Mouse (Mus musculus) lung, postnatal 0 days (tissue): ENCODE measurements at regions not wholly inside any gene's neighbourhood (a gene's known extent, or its start where the extent isn't known, plus 50 kb on each side); places are given as distances from the start of the nearest gene placed in this dataset.

Experiments
- ATAC-seq: fragments of 200-750 bp; cut with Nextera tagmentation; 2 replicates; pipeline ENCODE4 v1.8.0; 2017; ENCODE audit warnings: moderate library complexity
- DNase-seq: peaks from one replicate; pipeline ENCODE4 v3.0.0-alpha.2; 2016; ENCODE audit warnings: low spot score
- H3K27ac ChIP-seq: fragments of 300-500 bp; sonication (generic); 2 replicates; pipeline ENCODE4 v1.5.1; 2014; ENCODE audit warnings: antibody characterized with exemption, mild to moderate bottlenecking, low read length, mixed read lengths
- H3K27me3 ChIP-seq: fragments of 300-500 bp; sonication (generic); replicated peaks from 2 replicates; pipeline ENCODE4 v1.6.1; 2014; ENCODE audit warnings: low read length, mixed read lengths; ENCODE audit not compliant: insufficient read depth
- H3K36me3 ChIP-seq: fragments of 300-500 bp; sonication (generic); 2 replicates; pipeline ENCODE4 v1.6.1; 2014; ENCODE audit warnings: low read length, mixed read lengths; ENCODE audit not compliant: insufficient read depth
- H3K4me1 ChIP-seq: fragments of 300-500 bp; sonication (generic); 2 replicates; pipeline ENCODE4 v1.6.1; 2014; ENCODE audit warnings: antibody characterized with exemption, low read depth, low read length, mixed read lengths; ENCODE audit not compliant: insufficient read depth
- H3K4me2 ChIP-seq: fragments of 300-500 bp; sonication (generic); replicated peaks from 2 replicates; pipeline ENCODE4 v1.6.1; 2014; ENCODE audit warnings: low read depth, mild to moderate bottlenecking, low read length, moderate library complexity, mixed read lengths
- H3K4me3 ChIP-seq: fragments of 300-500 bp; sonication (generic); 2 replicates; pipeline ENCODE4 v1.5.1; 2014; ENCODE audit warnings: low read depth, low read length
- H3K9ac ChIP-seq: fragments of 300-500 bp; sonication (generic); replicated peaks from 2 replicates; pipeline ENCODE4 v1.6.1; 2014; ENCODE audit warnings: low read depth, mild to moderate bottlenecking
- H3K9me3 ChIP-seq: fragments of 300-500 bp; sonication (generic); 2 replicates; pipeline ENCODE4 v1.6.1; 2016; ENCODE audit warnings: low read length, mixed read lengths
- CTCF ChIP-seq: IDR thresholded peaks from 2 replicates; pipeline ENCODE4 v1.5.1; 2016; ENCODE audit warnings: antibody characterized with exemption, mild to moderate bottlenecking
- EP300 ChIP-seq: IDR thresholded peaks from 2 replicates; pipeline ENCODE4 v1.6.1; 2016; ENCODE audit warnings: antibody characterized with exemption, mild to moderate bottlenecking, control low read depth
- WGBS: fragments of 180-500 bp; shearing (Covaris S2); extraction: QIAGEN DNeasy Blood & Tissue Kit; methylation state at CpG from one replicate; pipeline ENCODE4 v1.1.7; 2014; 5-methylcytosine and 5-hydroxymethylcytosine counted together

- Histone ChIP-seq H3K36me3 (no peaks in the 10 kb centered on the region), H3K27me3 (no peaks in the 10 kb centered on the region), H3K4me2 (no peak overlapping the region), H3K9ac (no peak overlapping the region), H3K9me3 (no peaks in the 10 kb centered on the region), H3K4me3 (no peak overlapping the region), H3K27ac (no peak overlapping the region), H3K4me1 (no peaks in the 10 kb centered on the region)
- ATAC-seq = no peak
- WGBS = 96% methylated on average over 2 of the region's 2 CpGs
- no peak for DNase-seq
- TF ChIP-seq CTCF (no peak), EP300 (no peak)
Observed at GRCm38 (mm10) chr15:62958506-62959330, 886.3 kb downstream of the Gsdmc2 start.

DNA sequence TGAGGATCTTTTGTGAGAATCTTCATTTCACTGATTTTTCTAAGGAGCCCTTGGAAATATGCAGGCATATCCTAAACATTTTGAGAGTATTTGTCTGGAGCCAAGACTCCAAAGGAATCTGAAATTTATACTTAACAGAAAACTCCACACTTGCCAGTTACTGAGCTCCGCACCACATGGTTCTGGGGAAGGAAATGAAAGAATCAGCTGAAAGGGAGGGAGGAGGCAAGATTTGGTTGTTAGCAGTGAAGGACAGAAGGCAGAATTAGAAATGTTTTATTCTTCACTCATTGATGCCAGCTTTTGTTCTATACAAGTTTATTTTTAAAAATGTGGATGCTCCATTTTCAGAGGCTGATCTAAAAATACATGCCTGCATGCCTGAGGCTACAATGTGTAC is 890.1 kb downstream of the Gsdmc2 start:
- H3K27ac ChIP-seq = no peak overlapping the region
- H3K4me2 ChIP-seq = no peak overlapping the region
- no peaks in the 10 kb centered on the region for H3K4me1 ChIP-seq
- no peaks in the 10 kb centered on the region for H3K36me3 ChIP-seq
- no peak overlapping the region for H3K4me3 ChIP-seq
- no peaks in the 10 kb centered on the region for H3K27me3 ChIP-seq
- 86% methylated on average over 1 of the region's 1 CpGs for WGBS
- no peak for DNase-seq
- ATAC-seq = no peak
- TF ChIP-seq CTCF = no peak
- no peak for TF ChIP-seq EP300
- no peak overlapping the region for H3K9ac ChIP-seq
- no peaks in the 10 kb centered on the region for H3K9me3 ChIP-seq

- DNase-seq (no peak), ATAC-seq (no peak)
- Histone ChIP-seq H3K4me3 (no peak overlapping the region), H3K27ac (no peak overlapping the region), H3K4me2 (no peak overlapping the region), H3K36me3 (no peaks in the 10 kb centered on the region), H3K27me3 (no peaks in the 10 kb centered on the region), H3K9me3 (no peaks in the 10 kb centered on the region), H3K4me1 (no peaks in the 10 kb centered on the region), H3K9ac (no peak overlapping the region)
- WGBS = 72% methylated on average over 9 of the region's 9 CpGs
- no peak for TF ChIP-seq EP300
- no peak for TF ChIP-seq CTCF
Observed at GRCm38 (mm10) chr15:62954322-62954820, 890.6 kb downstream of the Gsdmc2 start.

DNA sequence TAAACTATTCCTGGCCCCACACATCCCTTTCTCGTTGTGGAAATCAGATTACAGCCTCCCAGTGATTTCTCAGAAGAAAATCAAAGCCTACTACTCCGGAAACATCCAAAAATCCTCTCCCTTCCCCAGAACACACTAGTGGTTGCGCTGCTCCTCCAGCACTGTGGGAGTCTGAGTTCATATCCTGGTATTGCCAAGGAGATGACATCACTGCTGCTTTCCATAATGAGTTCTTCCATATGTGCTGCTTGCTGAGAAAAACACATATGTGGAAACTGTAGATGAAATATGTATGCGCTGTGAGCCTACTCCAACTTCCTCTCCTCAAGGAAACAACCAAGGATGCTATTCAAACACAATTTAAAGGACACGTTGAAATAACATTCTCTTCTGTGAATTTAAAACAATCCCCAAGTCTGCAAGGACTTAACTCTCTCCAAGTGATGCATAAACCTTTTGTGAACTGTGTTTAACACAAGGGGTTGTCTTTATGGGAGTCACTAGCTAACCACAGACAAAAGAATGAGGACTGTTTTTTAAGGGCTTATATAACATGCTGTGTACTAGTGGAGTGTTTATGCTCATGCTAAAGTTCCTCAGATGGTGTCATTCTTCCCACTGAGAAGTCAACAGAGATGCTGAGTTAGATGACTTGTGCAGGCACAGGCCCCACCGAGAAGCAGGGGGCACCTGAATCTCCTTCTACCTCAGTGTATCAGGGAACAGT is 891.6 kb downstream of the Gsdmc2 start:
- Histone ChIP-seq H3K4me2 (no peak overlapping the region), H3K4me3 (no peak overlapping the region), H3K27ac (no peak overlapping the region), H3K9ac (no peak overlapping the region), H3K27me3 (no peaks in the 10 kb centered on the region), H3K4me1 (no peaks in the 10 kb centered on the region), H3K36me3 (no peaks in the 10 kb centered on the region), H3K9me3 (no peaks in the 10 kb centered on the region)
- ATAC-seq (no peak), DNase-seq (peak; percentile 36)
- WGBS = 42% methylated on average over 6 of the region's 6 CpGs
- no peak for TF ChIP-seq EP300
- no peak for TF ChIP-seq CTCF

DNA sequence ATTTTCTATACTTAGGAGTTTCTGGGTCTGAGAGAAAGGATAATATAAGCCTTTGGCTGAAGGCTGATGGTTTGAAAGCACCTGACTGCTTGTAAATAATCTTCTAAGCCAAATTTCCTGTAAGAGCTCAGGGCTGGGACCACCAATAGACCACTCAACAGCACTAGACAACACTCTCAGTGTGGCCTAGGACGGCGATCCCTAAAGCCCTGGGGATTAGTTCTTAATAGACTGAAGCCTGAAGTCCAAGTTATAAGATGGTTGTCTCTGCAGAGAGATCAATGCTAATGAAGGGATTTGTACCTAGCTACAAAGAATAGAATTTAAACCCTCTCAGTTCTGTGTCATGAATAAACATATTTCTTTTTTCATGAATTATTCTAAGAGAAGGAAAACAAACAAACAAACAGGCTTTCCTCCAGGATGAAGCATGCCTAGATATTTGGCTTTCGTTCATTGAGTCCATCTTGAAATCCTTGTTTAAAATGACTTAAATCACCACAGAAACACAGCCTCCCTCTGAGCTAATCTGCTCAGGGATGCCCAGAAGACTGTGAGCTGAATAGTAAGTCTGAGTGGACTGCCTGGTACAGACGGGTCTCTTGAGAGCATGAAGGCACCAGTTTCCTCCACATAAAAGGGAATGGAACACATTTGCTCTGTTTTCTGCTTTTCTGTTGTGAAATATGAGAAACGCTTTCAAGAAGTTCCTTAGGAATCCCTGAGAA is 892.3 kb downstream of the Gsdmc2 start:
- no peak overlapping the region for H3K27ac ChIP-seq
- no peak overlapping the region for H3K9ac ChIP-seq
- H3K4me1 ChIP-seq = no peaks in the 10 kb centered on the region
- H3K9me3 ChIP-seq = no peaks in the 10 kb centered on the region
- H3K36me3 ChIP-seq = no peaks in the 10 kb centered on the region
- ATAC-seq = no peak
- H3K4me2 ChIP-seq = no peak overlapping the region
- H3K4me3 ChIP-seq = no peak overlapping the region
- TF ChIP-seq CTCF (no peak), EP300 (no peak)
- H3K27me3 ChIP-seq = no peaks in the 10 kb centered on the region
- WGBS = 64% methylated on average over 5 of the region's 5 CpGs
- DNase-seq = no peak

DNA sequence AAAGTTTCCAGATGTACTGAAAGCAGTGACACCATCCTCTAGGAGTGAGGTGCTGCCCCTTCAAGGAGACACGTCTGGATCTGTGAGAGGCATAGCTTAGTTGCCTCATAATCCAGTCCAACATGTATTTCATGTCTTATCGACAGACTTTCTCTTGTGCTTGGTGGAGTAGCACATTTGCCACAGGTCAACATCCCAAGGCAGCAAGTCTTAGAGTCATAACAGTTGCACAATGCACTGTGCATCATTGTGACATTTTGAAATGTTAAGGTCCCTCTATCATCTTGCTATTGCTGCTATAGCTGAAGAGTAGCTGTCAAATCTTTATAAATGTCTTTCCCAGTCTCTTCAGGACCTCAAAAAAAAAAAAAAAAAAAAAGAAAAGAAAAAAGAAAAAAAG is 905.6 kb downstream of the Gsdmc2 start:
- ATAC-seq = no peak
- Histone ChIP-seq H3K9me3 (no peaks in the 10 kb centered on the region), H3K27me3 (no peaks in the 10 kb centered on the region), H3K9ac (no peak overlapping the region), H3K27ac (no peak overlapping the region), H3K4me3 (no peak overlapping the region), H3K4me2 (no peak overlapping the region), H3K36me3 (no peaks in the 10 kb centered on the region), H3K4me1 (no peaks in the 10 kb centered on the region)
- DNase-seq = no peak
- TF ChIP-seq EP300 (no peak), CTCF (no peak)
- WGBS = 75% methylated on average over 2 of the region's 2 CpGs
